Mouse (Mus musculus): ENCODE data around the gene Esyt3. TPM values are rescaled to one million over a fixed set of nuclear protein-coding genes. Genes with fewer than 3 reads are reported as not detected.

Gene Esyt3
- 0.35 and 0.54 TPM in 2 replicates for polyA plus RNA-seq (2015; fragmentation: Nextera tagmentation; extraction: Ambion mirVana)

DNA sequence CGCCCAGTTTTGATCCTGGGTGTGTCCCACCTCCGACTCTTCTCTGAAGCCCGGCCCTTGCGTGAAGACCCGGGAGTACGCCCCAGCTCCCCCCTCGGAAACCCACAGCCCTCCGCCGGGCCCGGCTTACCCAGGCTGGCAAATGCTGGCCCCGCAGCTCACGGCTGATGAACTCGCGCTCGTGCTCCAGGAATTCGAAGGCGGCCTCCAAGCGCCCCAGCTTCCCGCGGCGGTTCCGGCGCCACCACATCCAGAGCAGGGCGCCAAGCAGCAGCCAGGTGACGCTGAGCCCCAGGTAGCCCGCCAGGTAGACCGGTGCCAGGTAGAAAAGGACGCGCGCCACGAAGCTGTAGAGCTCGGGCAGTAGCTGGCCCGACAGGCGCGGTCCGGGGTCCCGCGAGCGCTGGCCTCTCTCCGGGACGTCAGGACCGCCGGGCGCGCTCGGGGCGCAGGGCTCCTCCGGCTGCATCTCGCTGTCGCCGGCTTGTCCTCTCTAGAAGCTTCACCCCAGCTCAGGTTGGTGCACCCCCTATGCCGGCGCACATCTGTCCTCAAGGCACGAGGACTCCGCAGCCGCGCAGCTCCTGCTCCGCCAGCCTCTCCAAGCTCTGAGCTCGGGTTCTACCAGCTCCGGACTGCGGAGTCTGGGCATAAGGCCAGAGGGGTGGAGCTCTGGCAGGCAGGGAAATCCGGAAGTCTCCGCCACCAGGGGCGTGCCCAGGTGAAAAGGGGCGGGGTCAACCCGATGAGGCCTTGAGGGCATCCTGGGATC is at the start of gene Esyt3:
Gene Esyt3, minus strand, starts transcription at position 637 of the 772 bp plus-strand sequence.
- under 1% methylated on average over 66 of the region's 66 CpGs for WGBS
- H3K27me3 ChIP-seq: peaks cover 67% of the 10 kb centered on the region

DNA sequence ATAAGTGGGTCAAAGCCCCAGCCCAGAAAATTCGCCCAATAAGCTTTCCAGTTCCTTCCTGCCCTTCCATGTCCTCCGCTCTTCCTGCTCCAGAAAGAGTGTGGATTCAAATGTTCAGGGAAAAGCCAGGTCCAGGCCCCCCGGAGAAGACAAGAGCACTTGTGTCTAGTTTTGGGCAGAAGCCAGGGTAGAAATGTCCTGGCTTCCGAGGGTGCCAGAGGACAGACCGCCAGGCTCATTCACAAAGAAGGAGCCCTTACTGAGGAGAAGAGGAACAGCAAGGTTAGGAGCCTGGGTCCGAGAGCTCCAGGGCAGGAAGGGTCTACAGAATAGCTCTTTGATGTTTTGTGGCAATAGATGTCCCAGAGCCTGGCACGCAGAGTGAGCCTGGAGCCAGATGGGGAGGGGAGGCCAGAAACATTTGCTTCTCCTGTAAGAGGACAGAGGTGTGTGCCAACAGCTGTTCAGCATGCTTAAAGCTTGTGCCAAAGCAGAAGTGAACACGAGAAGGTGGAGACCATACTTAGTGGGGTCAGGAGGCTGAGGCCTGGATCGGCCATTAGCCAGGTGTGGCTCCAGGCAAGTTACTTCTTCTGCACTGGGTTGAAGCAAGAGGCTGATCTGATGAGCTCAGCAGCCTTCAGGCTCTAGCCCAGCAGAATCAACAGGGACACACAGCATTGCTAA is 43.1 kb upstream of the Esyt3 start:
- H3K36me3 ChIP-seq: no peaks in the 10 kb centered on the region
- H3K27me3 ChIP-seq: no peaks in the 10 kb centered on the region
- H3K4me2 ChIP-seq: no peak overlapping the region
- no peaks in the 10 kb centered on the region for H3K4me1 ChIP-seq
- WGBS: 73% methylated on average over 9 of the region's 9 CpGs
- H3K4me3 ChIP-seq (replicated peaks): no peak overlapping the region
- no peak for ATAC-seq (replicated peaks; ENCODE audit: low FRiP score)
- no peaks in the 10 kb centered on the region for H3K9me3 ChIP-seq (replicated peaks)
- H3K9ac ChIP-seq: no peak overlapping the region
- no peak overlapping the region for H3K27ac ChIP-seq

More for the DNA sequence above, at the start of gene Esyt3:
- H3K9me3 ChIP-seq (replicated peaks): no peaks in the 10 kb centered on the region
- peaks cover 19% of the 10 kb centered on the region for H3K4me1 ChIP-seq
- H3K9ac ChIP-seq: peak within 1 kb of the TSS; percentile 29; the same call in 1 of the 2 replicates
- peak; percentile 81 for ATAC-seq (replicated peaks; ENCODE audit: low FRiP score)
- H3K27ac ChIP-seq: no peak within 1 kb of the TSS
- peak within 1 kb of the TSS; percentile 97 for H3K4me2 ChIP-seq
- H3K36me3 ChIP-seq: no peaks in the 10 kb centered on the region
- H3K4me3 ChIP-seq (replicated peaks): peak within 1 kb of the TSS; percentile 51

DNA sequence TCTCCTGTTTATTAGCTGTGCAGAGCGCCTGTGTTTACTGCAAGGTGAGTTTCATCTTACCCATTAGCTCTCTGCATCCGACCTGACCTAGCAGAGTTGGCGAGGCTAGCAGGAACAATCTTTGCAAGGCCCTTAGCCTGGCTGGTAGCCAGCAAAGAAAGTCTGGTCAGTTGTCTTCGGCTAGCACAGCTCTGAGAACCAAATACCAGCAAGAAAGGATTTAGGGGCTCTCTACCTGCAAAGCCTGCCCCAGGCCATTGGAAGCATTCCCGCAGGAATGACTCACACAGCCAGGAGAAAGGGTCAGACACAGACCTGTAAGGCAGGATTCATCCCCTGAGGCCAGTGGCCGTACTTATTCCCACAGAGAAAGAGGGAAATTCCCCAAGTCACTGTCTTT is 42.4 kb upstream of the Esyt3 start:
- Histone ChIP-seq H3K4me1 (no peaks in the 10 kb centered on the region), H3K4me2 (no peak overlapping the region), H3K4me3 (replicated peaks) (no peak overlapping the region), H3K27me3 (no peaks in the 10 kb centered on the region), H3K36me3 (no peaks in the 10 kb centered on the region), H3K9ac (no peak overlapping the region), H3K27ac (no peak overlapping the region), H3K9me3 (replicated peaks) (no peaks in the 10 kb centered on the region)
- 72% methylated on average over 6 of the region's 6 CpGs for WGBS
- no peak for ATAC-seq (replicated peaks; ENCODE audit: low FRiP score)

DNA sequence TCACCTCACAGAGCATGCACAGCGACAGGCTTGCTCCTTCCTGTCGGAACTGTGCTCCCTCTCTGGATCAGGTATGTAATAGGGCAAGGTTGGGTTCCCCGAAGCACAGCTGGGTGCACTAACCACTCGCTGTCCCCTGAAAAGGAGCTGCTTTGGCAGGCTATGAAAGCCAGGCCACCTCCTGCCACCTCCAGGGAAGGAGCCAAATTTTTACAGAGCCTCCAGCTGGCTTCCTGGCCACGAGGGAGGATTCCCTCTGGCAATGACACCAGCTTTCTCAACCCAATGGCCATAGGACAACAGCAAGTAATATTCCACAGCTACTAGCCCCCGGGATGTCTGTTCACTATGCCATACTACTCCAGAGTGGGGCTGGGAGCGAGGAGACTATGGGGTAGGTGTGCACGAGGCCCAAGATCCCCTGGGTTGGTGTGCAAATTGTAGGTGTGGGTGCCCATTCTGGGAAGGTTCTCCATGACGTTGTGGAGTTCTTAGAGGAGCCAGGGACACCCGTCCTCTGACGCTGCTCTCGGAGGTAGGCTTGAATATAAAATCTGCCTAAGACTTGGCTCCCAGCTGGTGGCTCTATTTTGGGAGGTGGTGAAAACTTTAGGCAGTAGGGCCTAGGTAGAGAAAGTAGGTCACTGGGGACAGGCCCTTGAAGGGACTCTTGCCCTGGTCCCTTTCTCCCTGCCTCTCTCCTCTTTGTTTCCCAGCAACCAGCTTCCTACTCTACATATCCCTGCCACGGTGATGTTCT is 38.9 kb upstream of the Esyt3 start:
- peaks cover 9% of the 10 kb centered on the region; the same call in 1 of the 2 replicates for H3K36me3 ChIP-seq
- no peaks in the 10 kb centered on the region for H3K9me3 ChIP-seq (replicated peaks)
- H3K4me2 ChIP-seq: no peak overlapping the region
- 85% methylated on average over 13 of the region's 13 CpGs for WGBS
- no peak for ATAC-seq (replicated peaks; ENCODE audit: low FRiP score)
- 0 out of 2 replicates have a peak, but pooled peaks cover 3% of the 10 kb centered on the region for H3K4me1 ChIP-seq
- no peak overlapping the region for H3K4me3 ChIP-seq (replicated peaks)
- H3K27me3 ChIP-seq: no peaks in the 10 kb centered on the region
- no peak overlapping the region for H3K27ac ChIP-seq
- H3K9ac ChIP-seq: no peak overlapping the region

DNA sequence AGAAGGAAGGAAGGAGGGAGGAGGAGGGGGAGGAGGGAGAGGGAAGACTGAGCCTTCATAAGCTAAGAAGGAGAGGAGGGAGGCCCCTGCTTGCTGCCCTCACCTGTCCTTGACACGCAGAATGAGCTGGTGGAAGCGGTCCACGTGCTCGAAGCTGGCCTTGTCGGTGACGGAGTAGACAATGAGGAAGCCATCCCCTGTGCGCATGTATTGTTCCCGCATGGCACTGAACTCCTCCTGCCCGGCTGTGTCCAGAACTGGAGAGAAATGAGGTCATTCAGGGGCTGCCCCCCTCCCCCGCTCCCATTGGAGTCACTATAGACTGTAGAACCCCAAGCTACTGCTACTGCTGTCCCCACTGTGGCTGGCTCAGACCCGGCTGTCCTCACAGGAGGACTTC is 36.0 kb upstream of the Esyt3 start:
- Histone ChIP-seq H3K27me3 (no peaks in the 10 kb centered on the region), H3K36me3 (peaks cover 13% of the 10 kb centered on the region; the same call in 1 of the 2 replicates), H3K4me2 (no peak overlapping the region), H3K9me3 (replicated peaks) (no peaks in the 10 kb centered on the region), H3K4me3 (replicated peaks) (no peak overlapping the region), H3K9ac (no peak overlapping the region), H3K4me1 (0 out of 2 replicates have a peak, but pooled peaks cover 3% of the 10 kb centered on the region), H3K27ac (no peak overlapping the region)
- no peak for ATAC-seq (replicated peaks; ENCODE audit: low FRiP score)
- WGBS: 72% methylated on average over 11 of the region's 11 CpGs

DNA sequence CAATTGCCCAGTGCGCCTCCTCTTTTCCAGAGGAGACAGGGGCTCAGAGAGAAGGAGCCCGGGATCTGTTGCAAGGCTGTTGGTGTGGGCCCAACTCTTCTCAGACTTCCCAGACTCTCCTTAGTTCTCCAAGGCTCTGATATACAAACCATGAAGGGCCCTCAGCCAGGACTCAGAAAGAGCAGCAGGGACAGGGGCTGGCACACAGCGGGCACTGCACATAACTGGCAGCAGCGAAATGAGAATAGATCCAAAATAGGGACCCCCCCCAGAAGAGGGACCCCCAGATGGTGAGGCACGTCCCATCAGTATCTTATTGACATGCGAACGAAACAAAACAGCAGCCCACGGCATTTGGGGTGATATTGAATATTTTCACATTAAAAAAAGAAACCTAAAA is 34.8 kb upstream of the Esyt3 start:
- Histone ChIP-seq H3K4me3 (replicated peaks) (no peak overlapping the region), H3K4me2 (no peak overlapping the region), H3K27me3 (no peaks in the 10 kb centered on the region), H3K36me3 (peaks cover 13% of the 10 kb centered on the region; the same call in 1 of the 2 replicates), H3K9me3 (replicated peaks) (no peaks in the 10 kb centered on the region), H3K9ac (no peak overlapping the region), H3K4me1 (0 out of 2 replicates have a peak, but pooled peaks cover 3% of the 10 kb centered on the region), H3K27ac (no peak overlapping the region)
- ATAC-seq (replicated peaks; ENCODE audit: low FRiP score): no peak
- WGBS: 91% methylated on average over 8 of the region's 8 CpGs

DNA sequence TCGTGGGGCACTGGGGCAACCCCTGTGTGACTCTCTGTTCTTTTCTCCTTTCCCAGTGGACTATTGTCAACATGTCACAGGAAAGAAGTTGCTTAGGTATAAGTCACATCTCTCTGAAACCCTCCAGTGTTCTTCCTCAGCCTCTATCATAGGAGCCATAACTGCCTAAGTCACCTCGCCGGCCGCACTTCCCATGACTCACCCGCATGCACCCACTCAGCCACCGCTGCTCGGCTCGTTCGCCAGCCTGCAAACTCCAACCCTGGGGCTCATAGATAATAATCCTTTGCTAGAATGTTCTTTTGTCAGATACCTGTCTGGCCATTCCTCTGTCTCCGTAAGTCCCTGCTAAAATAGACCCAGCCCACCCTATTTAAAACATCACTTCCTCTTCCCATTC is 33.2 kb upstream of the Esyt3 start:
- H3K36me3 ChIP-seq: peaks cover 13% of the 10 kb centered on the region; the same call in 1 of the 2 replicates
- H3K27me3 ChIP-seq: no peaks in the 10 kb centered on the region
- no peak overlapping the region for H3K4me3 ChIP-seq (replicated peaks)
- no peak overlapping the region for H3K4me2 ChIP-seq
- no peak for ATAC-seq (replicated peaks; ENCODE audit: low FRiP score)
- H3K4me1 ChIP-seq: 0 out of 2 replicates have a peak, but pooled peaks cover 3% of the 10 kb centered on the region
- H3K9me3 ChIP-seq (replicated peaks): no peaks in the 10 kb centered on the region
- H3K27ac ChIP-seq: no peak overlapping the region
- H3K9ac ChIP-seq: no peak overlapping the region
- 96% methylated on average over 10 of the region's 10 CpGs for WGBS

DNA sequence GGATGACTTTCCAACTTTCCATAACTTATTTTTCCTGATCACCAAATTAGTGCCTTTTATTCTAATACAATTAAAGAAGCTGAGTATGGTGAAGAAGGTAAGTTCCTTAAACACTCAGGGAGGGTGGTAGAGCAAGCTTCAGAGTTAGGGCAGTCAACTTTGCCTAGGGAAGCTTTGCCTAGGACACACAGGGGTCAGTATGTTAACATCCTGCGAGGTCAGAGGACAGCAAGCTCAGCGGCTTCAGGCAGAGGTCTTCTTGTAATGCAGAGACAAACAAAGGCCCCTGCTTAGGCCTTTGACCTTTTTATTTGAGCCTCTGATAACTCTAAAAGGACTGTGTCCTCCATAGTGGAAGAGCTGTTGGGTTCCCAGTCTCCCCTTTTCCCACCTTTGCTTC is 32.4 kb upstream of the Esyt3 start:
- Histone ChIP-seq H3K4me3 (replicated peaks) (no peak overlapping the region), H3K27ac (no peak overlapping the region), H3K4me2 (no peak overlapping the region), H3K36me3 (peaks cover 13% of the 10 kb centered on the region; the same call in 1 of the 2 replicates), H3K9me3 (replicated peaks) (no peaks in the 10 kb centered on the region), H3K9ac (no peak overlapping the region), H3K27me3 (no peaks in the 10 kb centered on the region), H3K4me1 (0 out of 2 replicates have a peak, but pooled peaks cover 3% of the 10 kb centered on the region)
- 49% methylated on average over 2 of the region's 2 CpGs for WGBS
- ATAC-seq (replicated peaks; ENCODE audit: low FRiP score): no peak

DNA sequence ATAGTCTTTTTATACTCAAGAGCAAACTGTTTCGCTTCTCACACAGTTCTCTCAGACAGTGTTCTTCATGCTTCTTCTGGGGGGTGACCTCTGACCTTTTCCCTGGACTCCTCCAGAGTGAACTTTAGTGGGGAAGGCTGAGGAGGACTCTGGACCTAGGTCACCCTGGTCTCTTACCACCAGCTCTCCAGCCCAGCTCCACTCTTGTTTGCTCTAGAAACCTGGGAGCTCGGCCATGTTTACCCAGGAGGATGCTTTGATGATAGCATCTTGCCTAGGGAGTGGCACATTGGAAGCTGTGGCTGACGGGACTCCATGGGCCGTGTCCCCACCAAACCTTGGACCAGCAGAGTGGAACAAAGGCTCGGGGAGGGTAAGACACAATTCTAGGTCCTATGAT is 31.8 kb upstream of the Esyt3 start:
- Histone ChIP-seq H3K4me2 (no peak overlapping the region), H3K36me3 (peaks cover 13% of the 10 kb centered on the region; the same call in 1 of the 2 replicates), H3K27me3 (no peaks in the 10 kb centered on the region), H3K27ac (no peak overlapping the region), H3K4me1 (0 out of 2 replicates have a peak, but pooled peaks cover 3% of the 10 kb centered on the region), H3K9ac (no peak overlapping the region), H3K9me3 (replicated peaks) (no peaks in the 10 kb centered on the region), H3K4me3 (replicated peaks) (no peak overlapping the region)
- no peak for ATAC-seq (replicated peaks; ENCODE audit: low FRiP score)
- 61% methylated on average over 5 of the region's 5 CpGs for WGBS

DNA sequence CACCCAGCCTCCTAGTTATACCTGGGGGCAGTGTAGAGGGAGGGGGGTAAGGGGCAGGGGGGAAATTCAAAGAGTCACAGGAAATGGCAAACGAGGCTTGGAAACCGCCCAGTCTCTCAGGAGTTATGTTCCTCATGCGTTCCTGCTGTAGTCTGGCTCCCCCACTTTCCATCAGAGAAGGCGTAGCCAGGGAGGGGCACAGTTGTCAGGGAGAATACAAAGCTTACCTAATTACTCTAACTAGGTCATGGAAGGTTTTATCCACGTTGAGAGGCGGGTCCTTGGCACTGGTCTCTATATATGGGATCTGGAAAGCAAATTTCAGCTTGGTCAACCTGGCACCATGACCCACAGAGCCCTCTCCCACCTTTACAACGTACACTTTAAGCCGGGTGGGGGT is 31.1 kb upstream of the Esyt3 start:
- Histone ChIP-seq H3K4me3 (replicated peaks) (no peak overlapping the region), H3K4me2 (no peak overlapping the region), H3K27ac (no peak overlapping the region), H3K9me3 (replicated peaks) (no peaks in the 10 kb centered on the region), H3K36me3 (peaks cover 13% of the 10 kb centered on the region; the same call in 1 of the 2 replicates), H3K9ac (no peak overlapping the region), H3K4me1 (0 out of 2 replicates have a peak, but pooled peaks cover 2% of the 10 kb centered on the region), H3K27me3 (no peaks in the 10 kb centered on the region)
- 71% methylated on average over 8 of the region's 8 CpGs for WGBS
- no peak for ATAC-seq (replicated peaks; ENCODE audit: low FRiP score)

DNA sequence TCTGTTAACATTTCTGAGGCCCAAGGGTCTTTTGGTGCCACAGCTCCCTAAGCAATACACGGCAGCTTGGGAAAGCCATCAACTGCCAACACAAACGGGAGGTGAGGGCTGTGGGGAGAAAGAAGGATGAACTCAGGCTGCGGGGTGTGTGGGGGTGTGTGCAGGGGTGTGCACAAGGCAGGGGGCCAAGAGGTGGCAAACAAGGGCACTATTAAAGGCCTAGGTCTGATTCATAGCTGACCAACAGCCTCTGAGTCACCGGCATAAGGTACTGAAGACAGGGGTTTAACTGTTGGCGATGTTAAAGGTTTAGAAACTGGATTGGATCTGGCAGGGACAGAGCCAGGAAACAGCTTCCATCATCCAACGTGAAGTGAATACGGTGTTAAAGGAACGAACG is 30.5 kb upstream of the Esyt3 start:
- WGBS: 70% methylated on average over 9 of the region's 9 CpGs
- ATAC-seq (replicated peaks; ENCODE audit: low FRiP score): no peak
- no peaks in the 10 kb centered on the region for H3K27me3 ChIP-seq
- H3K9ac ChIP-seq: no peak overlapping the region
- H3K4me3 ChIP-seq (replicated peaks): no peak overlapping the region
- H3K27ac ChIP-seq: no peak overlapping the region
- no peaks in the 10 kb centered on the region for H3K4me1 ChIP-seq
- H3K4me2 ChIP-seq: no peak overlapping the region
- no peaks in the 10 kb centered on the region for H3K9me3 ChIP-seq (replicated peaks)
- peaks cover 13% of the 10 kb centered on the region; the same call in 1 of the 2 replicates for H3K36me3 ChIP-seq

All from kidney, embryonic 15.5 days (tissue).